Mouse (Mus musculus) right cerebral cortex, adult 18-20 months (tissue): ENCODE results near the gene Ppara.

Experiments
- DNase-seq: peaks from one replicate; pipeline ENCODE4 v3.0.0; 2022; ENCODE audit warnings: mixed read lengths

Ppara gene

DNA sequence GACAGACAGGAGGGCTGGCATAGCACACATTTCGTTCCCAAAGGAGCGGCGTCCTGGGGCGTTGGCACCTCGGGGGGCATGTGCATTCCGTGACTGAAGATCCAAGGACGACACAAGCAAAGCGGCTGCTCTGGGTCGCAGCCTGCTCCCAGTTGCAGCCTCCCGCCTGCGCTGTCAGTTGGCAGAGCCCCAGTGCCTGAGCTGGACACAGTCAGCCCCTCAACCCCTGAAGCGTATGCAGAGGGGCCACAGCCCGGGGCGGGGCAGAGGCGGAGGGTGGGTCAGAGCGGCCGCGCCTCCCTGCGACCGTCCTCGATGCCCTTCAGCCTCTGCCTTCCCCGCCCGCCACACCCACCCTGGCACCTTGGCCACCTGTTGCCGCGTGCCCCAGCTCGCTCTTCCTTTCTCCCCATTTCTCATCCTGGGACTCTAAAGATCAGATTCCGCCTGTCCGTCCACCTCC is at the start of gene Ppara:
Ppara (plus strand) TSS at position 413 of the 463 bp plus-strand sequence.
- DNase-seq, result no peak

DNA sequence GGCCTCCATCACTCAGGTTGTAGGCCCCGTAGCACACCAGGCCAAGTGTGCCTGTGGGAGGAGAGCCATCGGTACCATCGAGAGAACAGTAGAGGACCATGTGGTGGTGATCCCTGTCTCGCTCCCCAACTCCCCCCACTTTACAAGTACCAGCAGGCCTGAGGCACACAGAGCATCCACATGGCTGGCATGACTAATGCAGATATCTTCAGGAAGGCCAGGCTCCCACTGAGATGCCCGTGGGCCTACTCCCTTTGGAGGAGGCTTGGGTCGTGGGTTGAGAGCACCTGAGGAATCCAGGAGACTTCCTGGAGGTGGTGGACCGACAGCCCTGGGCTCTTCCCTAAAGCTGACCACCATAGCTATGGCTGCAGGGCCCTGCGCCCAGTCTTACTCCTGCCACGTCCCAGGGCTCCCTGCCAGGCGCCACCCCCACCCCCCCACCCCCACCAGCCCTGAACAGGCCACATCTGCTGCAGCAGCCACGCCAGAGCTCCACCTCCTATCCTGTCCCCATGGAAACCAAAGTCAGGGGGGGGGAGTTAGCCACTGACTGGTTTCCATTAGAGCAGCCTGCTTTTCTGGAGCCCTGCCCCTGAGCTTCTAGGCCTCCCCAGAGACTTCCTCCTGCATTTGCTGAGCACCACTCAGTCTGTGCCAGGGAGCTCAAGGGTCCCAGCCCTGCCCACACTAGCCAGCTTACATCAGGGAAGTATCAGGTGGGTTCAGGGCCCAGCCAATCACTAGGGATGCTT is 48.0 kb upstream of the Ppara start:
- DNase-seq, result peak; percentile 79

DNA sequence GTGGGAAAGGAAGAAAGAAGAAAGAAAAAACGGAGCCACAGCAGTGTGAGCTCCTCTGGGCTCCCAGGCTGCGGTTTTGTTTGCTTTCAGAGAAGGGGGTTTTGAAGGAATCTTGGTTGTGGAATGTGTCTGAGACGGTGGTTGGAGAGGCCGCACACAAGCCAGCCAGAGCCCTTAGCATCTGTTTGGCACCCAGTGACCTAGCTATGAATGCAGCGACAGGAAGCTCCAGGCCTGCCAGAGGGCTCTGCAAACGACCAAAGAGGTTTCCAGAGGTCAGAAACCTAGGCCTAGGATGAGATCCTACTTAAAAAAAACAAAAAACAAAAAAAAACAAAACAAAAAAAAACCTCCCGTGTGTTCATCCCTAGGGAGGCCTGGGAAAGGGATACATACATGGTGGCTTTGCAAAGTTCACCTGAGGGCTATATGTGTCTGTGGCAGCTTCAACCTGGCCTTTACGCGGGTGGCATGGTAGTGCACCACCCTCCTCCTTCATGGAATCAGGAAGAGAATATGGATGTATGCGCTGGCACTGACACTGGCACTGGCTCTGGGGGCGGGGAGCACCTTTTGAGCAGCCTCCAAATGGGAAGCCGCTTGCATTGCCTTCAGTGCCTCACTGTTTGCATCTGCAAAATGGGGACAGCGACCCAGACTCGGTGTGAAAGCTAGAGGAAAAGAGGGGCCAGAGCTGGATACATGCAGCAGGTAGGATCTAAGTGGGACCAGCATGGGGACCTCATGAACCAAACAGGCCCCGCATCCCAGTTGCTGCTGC is 47.0 kb upstream of the Ppara start:
- DNase-seq, result no peak

DNA sequence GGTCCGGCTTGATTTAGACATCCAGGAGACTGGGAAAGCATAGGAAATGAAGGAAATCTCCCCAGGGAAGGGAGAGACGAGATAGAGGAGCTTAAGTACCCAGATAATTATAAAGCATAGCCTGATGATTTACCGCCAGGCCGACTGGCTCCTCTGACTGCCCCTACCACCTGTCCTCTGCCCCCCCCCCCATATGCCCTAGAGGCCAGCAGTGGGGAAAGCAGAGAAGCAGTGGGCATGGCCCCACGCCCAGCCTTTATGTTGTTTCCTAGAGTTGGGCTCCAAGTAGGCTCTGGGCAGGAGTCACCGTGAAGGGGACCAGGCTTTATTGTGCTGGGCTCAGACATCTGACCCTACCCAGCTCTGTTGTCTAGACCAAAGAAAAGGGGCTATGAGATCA is 46.0 kb upstream of the Ppara start:
- no peak for DNase-seq

DNA sequence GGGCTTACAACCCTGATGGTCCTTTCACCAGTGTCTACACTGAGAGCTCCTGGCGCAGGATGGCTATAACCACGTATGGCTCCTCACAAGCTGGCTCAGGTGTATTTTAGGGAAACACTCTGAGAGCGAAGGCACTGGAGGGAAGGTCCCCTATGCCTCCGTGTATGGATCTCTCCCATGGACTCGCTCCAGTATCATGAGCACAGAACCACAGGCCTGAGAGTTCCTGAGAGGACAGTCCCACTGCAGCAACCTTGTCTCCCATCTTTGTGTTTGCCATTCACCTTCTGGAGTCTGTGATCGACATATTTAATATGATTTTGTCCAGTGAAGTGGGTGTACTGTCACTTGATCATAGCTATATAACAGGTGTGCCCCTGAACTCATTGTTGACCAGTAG is 45.3 kb upstream of the Ppara start:
- DNase-seq, result no peak

DNA sequence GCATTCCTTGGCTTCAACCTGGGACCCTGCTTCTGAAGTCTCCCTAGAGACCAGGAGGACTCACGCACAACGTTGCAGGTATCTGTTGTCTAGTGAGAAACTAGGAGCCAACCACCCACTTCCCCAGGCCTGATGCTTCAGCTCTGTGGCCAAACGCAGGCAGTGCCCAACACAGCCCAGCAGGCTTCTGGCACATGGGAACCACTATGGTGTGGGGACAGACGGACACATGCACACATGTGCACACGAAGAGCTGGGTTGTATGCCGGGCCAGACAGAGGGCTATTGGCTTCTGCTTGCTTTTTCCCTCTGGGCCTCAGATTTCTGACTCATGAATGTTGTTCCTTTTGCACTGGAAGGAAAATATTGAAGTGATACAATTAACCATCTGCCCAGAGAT is 44.7 kb upstream of the Ppara start:
- no peak for DNase-seq

DNA sequence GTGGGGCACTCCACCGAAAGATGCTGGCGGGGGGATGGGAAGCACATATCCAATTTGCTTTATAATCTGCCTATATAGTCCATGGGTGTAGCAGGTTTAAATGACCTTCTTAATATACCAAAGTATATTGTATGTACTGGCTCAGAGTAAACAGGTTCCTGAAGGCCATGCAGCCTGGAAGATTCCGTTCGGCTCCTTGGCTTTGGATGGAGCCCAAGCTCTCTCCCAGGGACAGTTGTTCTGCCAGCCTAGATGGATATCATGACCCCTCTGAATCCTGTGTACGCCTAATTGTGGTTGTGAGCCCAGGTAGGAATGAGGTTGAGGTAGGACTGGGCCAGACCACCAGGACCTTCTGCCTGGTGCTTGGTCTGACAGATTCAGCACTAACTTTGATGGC is 43.9 kb upstream of the Ppara start:
- no peak for DNase-seq

DNA sequence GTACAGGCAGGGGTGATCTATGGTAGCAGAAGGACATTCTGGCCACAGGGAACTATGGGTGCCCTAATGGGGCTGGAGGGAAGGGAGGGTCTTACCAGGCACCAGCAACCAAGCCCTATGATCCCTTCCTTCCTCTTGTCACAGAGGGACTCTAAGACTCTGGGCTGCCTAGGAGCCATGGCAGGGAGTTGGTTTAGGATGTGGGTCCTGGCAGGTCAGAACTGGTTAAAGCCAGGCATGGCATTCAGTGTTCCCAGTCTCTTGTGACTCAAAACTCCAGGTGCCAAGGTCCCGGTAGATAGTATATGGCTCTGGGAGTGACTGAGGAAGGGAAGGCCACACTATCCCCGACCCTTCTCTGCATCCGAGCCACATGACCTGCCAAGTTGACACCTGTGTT is 41.7 kb upstream of the Ppara start:
- no peak for DNase-seq

DNA sequence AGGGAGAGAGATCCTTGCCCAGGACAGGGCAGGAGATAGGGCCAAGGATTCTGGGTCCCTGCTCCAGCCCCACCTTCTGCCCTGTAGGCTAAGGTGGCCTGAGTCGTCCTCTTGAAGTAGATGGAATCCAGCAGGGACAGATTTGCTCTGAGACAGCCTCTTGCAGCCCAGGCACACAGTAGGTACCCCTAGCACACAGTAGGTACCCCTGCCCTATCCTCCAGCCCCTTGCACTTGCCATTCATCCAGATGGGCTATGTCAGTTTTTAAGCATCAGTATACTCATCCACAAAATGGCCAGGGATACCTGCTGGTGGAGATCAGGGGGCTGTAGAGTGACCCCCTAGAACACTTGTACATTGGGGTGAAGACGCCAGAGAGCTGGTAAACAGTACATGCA is 41.0 kb upstream of the Ppara start:
- DNase-seq, result no peak

DNA sequence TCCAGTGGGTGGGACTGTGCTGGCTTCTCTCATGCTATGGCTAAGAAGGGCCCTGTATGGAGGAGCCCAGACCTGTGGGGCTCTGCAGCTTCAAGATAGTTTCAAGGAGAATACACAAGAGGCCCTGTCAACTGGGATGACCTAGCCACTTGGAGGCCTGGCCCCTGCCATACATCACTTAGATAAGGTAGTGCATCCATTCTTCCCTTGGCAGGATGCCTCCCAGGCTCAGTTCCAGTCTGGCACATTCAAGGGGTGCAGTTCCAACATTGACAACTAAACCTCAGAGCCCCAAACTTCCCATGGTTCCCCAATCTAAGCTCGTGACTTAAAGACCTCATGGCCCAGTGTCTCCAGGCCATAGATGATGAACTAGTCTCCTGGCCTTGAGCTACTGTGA is 40.4 kb upstream of the Ppara start:
- DNase-seq, result no peak

DNA sequence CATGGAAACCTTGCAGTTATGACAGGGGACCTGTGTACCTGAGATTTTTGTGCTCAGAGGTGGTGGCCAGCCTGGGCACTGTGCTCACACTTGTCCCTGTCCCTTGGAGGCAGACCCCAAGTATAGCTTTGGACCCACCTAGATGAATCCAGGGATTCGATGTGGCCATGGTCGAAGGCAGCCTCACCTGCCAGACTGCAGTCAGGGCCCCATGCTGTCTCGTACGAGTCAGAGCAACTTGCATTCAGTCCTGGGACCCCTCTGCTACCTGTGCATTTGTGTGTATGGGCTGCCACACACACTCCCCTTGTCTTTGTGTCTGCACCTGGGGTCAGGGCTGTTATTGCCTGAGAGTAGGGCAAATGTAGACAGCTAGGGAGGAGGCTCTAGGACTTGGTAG is 39.5 kb upstream of the Ppara start:
- DNase-seq, result no peak

DNA sequence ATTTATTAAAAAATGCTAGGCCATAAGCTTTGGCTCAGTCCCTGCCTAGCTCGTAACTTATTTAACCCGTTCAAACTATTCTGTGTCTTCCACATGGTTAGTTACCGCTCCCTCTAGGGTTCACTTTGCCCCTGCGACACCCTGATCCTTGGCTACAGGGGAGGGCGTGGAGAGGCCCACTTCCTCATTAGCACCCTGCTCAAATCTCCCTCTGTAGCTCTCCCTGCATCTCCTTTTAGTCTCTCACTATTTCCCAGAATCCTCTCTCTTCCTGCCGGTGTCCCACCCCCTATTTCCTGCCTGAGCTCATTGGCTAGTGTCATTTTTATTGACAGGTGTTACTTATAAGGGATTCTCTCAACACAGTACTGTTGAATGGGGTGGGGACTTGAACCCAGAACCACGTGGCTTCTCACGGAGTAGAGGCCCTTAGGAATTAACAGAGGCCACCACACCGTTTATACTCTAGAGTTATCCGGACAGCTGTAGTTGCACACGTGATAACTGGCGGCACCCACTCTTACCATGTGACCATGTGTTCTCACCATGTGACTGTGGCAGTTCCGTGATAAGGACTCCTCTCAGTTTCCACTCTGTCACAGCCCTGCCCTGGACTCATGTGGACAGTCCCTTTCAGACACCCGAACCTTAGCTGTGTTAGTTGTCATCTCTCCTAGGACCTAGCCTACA is 36.3 kb upstream of the Ppara start:
- DNase-seq, result no peak

DNA sequence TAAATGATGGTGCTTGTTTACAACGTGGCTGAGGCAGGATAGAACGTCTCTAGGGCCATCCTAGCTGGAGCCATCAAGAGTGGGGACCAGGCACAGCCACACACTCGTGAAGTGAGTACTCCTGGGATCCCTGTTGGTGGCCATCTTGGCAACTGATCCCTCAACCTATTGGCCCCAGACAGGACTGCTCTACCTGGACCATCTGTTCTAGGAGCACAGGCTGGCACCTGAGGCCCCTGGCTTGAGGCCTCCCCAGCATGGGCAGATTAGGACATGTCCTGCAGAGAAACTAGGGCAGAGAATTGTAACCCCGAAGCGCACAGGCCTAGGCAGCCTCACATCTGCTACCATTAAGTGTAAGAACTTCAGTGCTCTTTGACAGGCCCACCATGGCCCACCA is 35.3 kb upstream of the Ppara start:
- DNase-seq, result no peak

DNA sequence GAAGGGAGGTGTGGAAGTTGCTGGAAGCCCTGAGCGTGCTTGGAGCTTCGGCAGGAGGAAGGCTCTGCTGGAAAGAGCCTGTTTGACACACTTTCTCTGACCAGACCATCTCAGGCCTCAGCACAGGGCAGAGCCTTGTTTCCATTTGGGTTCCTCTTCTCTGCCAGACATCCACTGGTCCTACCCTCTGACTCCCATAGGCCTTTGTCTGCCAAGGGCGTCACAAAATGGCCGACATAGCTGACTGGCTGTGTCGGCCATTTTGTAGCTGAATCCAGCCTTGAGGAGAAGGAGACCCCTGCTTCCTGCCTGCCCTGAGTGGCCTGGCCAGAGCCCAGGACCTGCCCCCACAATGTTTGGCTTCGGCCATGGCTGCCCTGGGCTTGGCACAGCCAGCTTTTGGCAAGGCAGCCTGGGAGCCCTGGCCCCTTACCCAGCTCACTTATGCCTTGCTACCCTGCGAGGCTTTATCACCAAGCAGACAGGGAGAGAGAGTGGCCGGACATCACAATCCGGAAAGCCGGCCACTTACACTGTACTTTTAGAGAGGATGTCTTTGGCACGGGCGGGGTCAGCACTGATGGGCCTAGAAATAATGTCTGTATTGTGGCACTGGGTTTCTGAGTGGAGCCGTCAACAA is 34.8 kb upstream of the Ppara start:
- no peak for DNase-seq

DNA sequence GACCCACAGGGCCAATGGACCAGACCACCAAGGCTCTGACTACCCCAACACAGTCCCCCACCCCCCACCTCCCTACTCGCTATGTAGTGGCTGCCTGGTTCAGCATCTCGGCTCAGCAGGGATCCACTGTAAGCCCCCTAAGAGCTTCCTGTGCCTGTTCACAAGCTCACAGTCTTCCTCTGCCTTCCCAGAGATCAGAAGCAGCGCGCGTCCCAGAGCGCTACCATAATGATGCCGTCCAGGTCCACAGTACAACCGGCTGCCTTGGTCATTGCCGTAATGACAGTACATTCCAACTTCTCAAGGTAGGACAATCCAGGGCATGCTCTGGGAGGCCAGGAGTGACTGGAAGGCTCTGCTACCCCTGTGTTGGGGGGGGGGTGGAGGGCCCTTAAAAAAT is 34.1 kb upstream of the Ppara start:
- DNase-seq, result no peak

DNA sequence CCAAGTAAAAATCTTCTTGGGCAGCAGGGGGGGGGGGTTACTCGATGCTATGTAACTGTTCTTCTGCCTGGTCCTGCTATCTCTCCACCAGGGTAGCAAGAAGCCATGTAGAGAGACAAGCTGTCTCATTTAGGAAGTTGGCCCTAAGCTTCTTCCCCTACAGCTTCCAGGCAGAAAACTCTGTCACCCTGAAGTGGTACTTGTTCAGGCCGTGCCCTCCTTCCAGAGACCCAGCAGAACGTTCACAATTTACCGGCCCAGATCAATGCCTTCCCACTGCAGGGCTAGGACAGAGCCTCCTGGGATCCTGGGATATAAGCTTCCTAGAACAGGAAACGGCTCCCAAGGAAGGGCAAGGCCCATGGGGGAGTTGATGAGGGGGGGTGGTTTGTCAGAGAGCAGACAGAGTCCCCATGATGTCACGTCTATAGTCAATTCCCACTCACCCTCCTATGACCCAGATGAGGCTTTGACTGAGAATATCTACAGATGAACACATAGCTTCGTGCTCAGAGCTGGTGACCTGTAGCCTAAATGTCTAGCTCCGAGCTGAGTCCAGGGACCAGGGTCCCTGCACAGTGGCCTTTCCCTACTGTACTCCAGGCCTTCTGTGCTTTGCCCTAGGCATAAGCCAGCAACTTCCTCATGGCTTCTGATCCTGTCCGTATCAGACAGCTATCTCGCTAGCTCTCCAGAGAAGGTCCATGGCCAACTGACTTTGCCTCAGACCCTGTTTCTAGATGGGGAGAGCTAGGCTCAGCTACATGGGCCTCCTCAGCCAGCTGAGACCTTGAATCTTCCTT is 33.5 kb upstream of the Ppara start:
- no peak for DNase-seq

DNA sequence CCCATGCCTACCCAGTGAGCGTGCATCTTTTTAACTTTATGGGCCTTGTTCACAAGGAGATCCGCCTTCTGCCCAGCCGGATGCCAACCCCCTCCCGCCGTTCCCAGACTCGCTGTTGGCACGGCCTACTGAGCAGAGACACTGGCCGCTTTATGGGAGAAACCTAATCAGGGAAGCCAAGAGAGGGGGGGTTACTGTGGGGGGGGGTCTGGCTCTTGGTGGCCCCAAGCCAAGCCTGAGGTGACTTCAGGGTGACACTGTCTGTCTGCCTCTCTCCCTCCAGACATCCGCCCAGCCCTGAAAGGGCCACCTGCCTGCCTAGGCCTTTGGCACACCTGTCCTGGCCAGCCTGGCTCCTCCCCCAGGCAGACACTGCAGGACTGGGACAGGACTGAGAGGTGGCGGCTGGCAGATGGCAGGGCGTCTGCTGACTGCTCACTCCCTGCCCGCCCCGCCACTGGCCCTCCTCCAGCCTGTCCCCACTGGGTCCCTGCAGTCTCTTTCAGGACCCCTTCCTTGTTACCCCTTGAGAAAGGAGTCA is 32.3 kb upstream of the Ppara start:
- DNase-seq, result peak; percentile 73

DNA sequence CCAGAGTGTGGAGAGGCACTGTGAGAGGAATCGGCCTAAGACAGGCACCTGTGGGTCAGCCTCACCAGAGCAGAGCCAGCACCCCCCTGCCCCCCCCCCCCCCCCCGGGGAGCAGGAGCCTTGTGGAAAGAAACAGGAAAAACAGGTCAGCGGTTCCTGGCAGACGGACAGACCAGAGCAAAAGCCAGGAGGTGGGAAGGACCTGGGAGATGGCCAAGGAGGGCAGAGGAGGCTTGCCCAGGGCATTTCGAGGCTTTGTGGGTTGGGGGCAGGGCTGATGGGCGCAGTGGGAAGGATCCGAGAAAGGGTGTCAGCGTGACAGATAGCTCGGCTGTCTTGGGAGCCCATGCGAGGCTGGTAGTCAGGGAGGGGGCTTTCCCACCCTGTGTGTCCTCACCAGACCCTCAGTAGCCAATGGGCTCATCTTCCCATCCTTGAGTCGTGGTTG is 31.6 kb upstream of the Ppara start:
- no peak for DNase-seq

DNA sequence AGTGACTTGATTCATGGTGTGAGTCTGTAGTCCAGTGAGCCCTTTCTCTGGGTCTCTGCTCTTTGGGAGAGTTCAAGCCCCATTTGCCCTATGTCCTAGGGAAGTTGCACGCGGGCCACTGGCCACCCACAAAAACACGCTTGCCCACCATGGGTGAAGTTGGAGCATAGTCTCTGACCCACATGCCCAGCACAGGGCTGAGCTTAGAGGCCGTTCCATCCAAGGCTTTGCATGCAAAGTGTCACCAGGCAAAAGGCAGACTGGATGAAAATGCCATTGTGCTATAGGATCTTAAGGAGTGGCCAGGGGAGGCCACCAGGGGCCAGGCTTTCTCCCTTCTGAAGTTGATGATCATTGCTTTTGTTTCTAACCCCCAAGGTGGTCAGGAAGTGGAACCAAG is 30.9 kb upstream of the Ppara start:
- no peak for DNase-seq

DNA sequence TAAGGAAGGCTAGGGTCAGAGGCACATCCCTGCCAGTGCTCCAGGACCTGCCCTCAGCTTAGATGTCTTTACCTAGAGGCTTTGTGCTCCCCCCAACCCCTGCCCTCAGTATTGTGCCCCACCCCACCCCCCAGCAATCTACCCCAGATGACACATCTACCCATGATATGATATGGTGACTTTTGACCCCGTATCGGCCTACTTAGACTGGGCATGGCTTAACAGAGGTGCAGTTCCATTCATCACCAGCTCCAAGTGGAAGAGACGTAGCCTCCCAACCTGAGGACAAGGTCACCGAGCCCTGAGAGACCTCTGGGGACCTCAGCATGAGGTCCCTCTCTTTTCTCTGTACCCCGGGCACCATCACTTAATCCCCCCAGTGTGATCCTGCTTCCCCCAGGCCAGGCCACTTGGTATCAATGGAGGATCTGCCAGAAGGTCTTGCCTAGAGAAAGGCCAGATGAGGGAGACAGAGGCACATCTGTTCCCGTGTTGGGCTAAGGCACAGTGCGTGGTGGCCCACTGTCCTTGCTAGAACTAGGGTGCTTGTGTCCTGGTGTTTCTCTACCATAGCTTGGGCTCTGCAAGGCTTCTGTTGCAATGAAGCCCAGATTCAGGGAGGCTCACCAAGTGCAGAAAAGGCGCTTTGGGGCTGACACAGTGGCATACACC is 30.3 kb upstream of the Ppara start:
- no peak for DNase-seq

DNA sequence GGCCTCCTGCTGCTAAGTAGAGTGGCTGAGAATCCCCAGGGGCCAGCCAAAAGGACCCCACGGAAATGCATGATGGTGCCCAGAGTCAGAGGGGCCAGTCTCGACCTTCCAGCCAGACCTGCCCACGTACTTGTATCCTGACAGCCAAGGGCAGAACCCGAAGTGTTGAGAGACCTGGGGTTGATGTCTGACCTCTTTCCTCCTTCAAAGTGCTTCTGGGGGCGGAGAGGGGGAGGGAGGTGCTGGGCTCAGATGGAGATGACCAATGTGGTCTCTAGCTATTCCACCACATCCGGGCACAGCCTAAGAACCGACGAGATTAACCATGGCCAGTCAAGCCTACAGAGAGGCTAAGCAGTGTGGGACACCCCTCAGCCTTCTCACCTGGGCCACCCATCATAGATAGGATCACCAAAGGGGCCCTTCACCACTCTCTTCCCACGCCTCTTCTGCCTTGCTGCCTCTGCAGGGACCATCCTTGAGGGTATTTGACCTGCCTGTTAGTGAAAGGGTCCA is 29.7 kb upstream of the Ppara start:
- no peak for DNase-seq
